Mouse (Mus musculus): ENCODE results near the gene Tmem178b. TPM values are rescaled to one million over a fixed set of nuclear protein-coding genes. Genes with fewer than 3 reads are reported as not detected.

The Tmem178b gene
- total RNA-seq, 2 experiments from 2014 or later = 166 to 205 TPM

DNA sequence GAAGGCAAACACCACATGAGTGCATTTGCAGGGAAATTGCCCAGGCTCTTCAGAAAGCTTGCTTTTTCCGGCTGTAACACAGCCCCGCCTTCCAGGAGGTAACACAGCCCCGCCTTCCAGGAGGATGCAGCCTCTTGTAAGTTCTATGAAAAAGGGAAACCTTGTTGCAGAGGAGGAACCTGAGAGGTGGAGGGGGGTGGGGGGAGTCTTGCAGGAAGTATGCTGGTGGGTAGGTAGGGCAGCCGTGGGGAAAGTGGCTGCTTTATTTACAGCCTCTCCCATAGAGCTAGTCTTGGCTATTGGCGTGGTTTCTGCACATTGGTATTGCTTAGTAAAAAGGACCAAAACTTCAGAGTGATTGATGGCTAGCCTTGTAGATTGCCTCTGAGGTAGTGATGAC is 140.3 kb downstream of the Tmem178b start:
- no peak for DNase-seq (ENCODE audit: extremely low spot score in 1 of 2, low spot score in 1 of 2)

GRCm38 (mm10) chr6:40015185-40015584 is 142.1 kb downstream of the Tmem178b start:
- no peak for DNase-seq (ENCODE audit: extremely low spot score in 1 of 2, low spot score in 1 of 2)

DNA sequence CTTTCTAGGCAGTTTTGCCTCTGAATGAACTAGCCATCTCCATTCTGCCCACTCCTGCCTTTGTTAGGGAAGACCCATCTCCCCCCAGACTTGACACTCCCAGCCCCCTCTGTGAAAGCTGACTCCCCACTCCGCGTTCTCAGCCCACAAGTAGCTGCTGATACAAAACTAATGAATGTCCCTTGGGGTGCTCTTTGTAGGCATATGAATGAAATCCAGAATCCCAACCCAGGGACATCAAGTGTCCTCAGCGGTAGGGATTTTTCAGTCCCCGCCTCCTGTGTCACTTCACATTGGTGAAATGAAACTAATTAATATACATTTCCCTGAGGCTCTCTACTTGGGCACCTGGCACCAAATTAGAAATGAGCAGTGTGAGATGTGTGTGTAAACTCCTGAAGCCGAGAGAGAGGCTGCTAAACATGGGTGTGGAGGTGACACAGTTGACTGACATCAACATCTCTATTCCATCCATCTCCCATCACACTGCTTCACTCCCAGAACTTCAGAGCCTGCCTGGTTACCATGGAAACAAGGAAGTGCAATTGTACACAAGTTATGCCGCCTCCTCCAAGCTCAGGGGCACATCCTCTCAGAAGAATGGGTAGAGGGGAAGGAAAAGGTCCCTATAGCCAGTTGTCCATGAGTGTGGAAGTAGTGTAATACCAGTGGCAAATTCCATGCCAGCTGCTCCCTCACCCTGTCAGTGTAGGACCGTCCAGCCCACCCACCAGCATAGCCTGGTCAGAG is 142.8 kb downstream of the Tmem178b start:
- no peak for DNase-seq (ENCODE audit: extremely low spot score in 1 of 2, low spot score in 1 of 2)

DNA sequence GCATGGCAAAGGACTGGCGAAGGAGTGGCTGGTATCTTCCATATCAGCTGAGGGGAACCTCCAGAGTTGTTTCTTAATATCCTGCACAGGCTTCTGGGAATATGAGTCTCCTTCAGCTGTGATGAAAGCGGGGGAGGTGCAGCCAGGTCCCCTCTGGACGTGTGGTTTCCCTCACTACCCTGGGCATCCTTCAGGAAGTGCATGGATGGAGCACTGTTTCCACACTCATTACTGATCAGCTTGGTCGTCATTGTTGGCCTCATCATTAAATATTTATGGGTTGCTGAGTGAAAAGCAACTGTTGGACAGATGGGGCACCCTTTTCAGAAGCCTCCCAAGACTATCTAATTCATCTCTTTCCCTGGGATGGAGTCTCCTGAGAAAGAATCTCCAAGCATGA is 146.3 kb downstream of the Tmem178b start:
- DNase-seq (ENCODE audit: extremely low spot score in 1 of 2, low spot score in 1 of 2) = no peak

- DNase-seq (ENCODE audit: extremely low spot score in 1 of 2, low spot score in 1 of 2) = no peak
Observed at GRCm38 (mm10) chr6:40023592-40024335, 150.7 kb downstream of the Tmem178b start.

GRCm38 (mm10) chr6:40024336-40024934 is 151.4 kb downstream of the Tmem178b start:
- no peak for DNase-seq (ENCODE audit: extremely low spot score in 1 of 2, low spot score in 1 of 2)

GRCm38 (mm10) chr6:40032901-40033300 is 159.8 kb downstream of the Tmem178b start:
- DNase-seq (ENCODE audit: extremely low spot score in 1 of 2, low spot score in 1 of 2) = no peak

DNA sequence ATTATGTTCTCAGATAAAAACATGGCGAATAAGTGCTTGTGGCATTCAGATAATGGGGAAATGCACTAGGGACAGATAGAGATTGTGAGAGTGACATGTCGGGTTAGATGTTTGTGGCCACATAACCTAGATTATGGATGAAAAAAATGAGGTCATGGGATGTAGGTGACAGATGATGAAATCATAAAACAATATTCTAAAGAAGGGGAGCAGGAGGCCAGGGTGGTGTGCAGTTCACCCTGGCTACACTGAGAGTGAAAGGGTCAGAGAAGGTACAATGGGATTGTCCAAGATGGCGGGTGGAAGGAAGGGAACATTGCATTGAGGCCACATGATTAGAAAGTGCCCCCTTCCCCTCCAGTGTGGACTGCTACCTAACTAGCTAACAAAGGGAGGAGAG is 160.9 kb downstream of the Tmem178b start:
- DNase-seq (ENCODE audit: extremely low spot score in 1 of 2, low spot score in 1 of 2) = no peak

- peak in 1 of 2 experiments; percentile 50 for DNase-seq (ENCODE audit: extremely low spot score in 1 of 2, low spot score in 1 of 2)
Observed at GRCm38 (mm10) chr6:40048969-40049908, 176.2 kb downstream of the Tmem178b start.

GRCm38 (mm10) chr6:40049909-40050484 is 176.9 kb downstream of the Tmem178b start:
- DNase-seq (ENCODE audit: extremely low spot score in 1 of 2, low spot score in 1 of 2) = no peak

- no peak for DNase-seq (ENCODE audit: extremely low spot score in 1 of 2, low spot score in 1 of 2)
Observed at GRCm38 (mm10) chr6:40051698-40052097, 178.6 kb downstream of the Tmem178b start.

DNA sequence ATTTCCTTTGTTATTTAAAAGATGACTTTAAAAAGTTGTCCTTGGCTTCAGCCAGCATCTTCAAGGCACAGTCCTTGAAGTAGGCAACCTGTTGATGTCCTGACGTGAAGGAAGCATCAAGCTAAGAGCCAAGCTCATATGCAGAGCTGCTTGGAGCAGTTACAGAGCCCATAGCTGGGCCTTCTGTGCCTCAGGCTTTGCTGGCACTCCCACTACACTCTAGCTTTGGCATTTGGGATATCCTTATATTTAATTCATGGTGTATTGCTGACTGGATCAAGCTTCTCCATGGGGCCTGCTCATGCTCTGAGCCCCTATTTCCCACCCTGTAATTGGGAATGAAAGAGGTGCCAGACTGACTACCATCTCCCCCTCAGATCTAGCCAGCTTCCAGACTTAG is 179.5 kb downstream of the Tmem178b start:
- DNase-seq (ENCODE audit: extremely low spot score in 1 of 2, low spot score in 1 of 2) = no peak

DNA sequence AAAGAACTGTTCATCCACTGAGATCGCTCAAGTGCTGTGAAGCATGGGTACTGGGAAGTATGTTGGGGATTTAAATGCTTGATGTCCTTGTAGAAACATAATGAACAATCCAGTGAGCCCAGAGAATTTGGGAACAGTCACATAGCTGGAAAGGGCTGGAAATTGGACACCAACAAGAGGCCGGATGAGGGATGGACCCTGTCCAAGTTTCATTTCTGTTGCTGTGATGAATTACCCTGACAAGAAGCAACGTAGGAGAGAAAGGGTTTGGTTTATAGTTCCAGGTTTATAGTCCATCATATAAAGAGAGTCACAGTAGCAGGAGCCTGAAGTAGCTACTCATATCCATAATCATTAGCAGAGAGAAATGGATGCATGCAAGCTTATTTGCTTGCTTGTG is 186.4 kb downstream of the Tmem178b start:
- DNase-seq (ENCODE audit: extremely low spot score in 1 of 2, low spot score in 1 of 2) = no peak

- DNase-seq (ENCODE audit: extremely low spot score in 1 of 2, low spot score in 1 of 2) = no peak
Observed at GRCm38 (mm10) chr6:40061327-40062189, 188.5 kb downstream of the Tmem178b start.

DNA sequence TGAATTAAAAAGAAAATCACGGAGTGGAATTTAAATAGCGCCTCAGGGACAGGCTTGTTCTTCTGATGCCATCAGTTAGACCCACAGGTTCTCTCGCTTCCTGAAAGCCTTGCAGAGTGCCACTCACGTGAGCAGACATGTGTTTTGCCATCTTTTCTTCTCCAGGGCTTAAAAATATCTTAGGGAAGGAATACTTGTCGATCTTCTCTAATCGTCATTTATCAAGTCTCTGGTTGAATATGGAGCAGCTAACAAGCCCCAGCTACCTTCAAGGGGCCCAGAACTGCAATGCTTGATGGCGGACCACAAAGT is 189.1 kb downstream of the Tmem178b start:
- DNase-seq (ENCODE audit: extremely low spot score in 1 of 2, low spot score in 1 of 2) = no peak

GRCm38 (mm10) chr6:40063438-40063837 is 190.4 kb downstream of the Tmem178b start:
- no peak for DNase-seq (ENCODE audit: extremely low spot score in 1 of 2, low spot score in 1 of 2)

DNA sequence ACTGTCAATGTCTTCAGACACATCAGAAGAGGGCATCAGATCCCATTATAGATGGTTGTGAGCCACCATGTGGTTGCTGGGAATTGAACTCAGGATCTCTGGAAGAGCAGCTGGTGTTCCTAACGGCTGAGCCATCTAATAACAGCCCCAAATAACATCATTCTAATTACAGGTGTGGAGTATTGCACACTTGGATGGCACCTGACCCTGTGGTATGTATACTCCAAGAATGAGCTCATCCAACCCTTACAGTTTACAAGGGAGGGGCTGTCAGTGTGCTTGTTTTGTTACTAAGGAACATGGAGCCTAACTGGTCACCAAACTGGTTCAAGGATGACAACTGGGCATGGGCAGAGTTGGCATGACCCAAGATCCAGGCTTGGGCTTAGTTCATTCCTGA is 190.8 kb downstream of the Tmem178b start:
- no peak for DNase-seq (ENCODE audit: extremely low spot score in 1 of 2, low spot score in 1 of 2)

DNA sequence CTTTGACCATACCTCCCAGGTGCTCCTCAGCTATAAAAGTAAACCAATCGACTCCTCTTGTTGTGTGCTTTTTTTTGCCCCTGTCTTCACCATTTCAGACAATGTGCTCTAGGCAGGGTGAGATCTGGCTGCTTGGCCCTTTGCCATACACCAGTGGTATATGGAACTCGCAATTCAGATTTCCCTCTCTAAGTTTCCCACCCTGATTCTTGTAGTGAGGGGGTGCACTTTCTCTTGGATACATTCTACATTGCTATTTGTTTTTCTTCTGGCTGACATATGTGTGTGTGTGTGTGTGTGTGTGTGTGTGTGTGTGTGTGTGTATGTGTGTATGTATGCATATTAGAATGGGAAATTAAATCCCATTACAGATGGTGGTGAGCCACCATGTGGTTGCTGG is 191.3 kb downstream of the Tmem178b start:
- DNase-seq (ENCODE audit: extremely low spot score in 1 of 2, low spot score in 1 of 2) = no peak

- no peak for DNase-seq (ENCODE audit: extremely low spot score in 1 of 2, low spot score in 1 of 2)
Observed at GRCm38 (mm10) chr6:40068467-40068866, 195.4 kb downstream of the Tmem178b start.

All from layer of hippocampus, postnatal 25 days (tissue).